Mouse (Mus musculus) spleen, postnatal 4 days (tissue): ENCODE measurements around the gene Ambra1.
"Not testable (repeated sequence)": the region's sequence is repeated elsewhere in the genome, so short reads cannot be mapped to it uniquely, and the experiment has no call there.

ENCODE experiments used
- DNase-seq, 2 experiments: peaks; one replicate each; pipeline ENCODE4 v3.0.0; 2022; ENCODE audit warnings: low spot score in 2 of 2

The Ambra1 gene

DNA sequence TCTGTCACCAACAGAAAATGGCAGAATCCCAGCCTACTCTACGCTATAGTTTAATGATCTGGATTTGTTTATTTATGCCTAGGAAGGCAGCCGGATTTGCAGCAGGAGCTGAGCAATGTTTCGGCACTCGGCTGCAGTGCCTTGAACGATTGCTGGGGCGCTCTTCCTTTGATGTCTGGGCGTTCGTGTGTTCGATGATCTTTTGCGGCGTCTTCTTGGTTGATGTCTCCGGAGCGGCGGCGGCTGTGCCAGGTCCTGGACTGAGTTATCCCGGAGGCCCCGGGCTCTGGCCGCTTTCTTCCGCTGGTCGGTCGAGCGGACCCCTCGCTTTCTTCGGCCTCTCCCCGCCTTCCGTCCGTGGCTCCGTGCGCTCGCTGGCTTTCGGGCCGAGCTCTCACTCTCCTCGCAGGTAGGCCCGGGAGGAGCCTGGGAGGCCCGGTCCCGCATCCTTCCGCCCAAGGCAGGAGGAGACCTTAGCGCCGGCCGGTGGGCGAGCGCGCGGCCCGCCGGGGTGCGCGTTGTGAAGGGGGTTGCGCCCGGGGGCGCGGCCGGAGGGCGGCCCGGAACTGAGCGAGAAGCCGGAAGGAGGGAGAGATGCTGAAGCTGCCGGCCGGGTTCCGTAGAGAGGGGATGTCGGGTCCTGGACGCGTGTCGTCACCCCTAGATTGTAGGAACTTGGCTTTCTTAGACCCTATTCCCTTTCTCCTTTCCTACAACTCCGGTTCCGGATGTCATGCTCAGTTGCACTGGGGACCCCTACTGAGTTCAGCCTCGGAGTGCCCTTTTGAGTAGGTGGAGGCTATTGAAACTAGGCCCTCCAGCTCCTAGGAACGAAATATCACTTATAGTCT lies at the start of gene Ambra1:
Ambra1 (plus strand) TSS at position 164 of the 851 bp plus-strand sequence.
- peak; percentile 81 to 88 for DNase-seq

GRCm38 (mm10) chr2:91682850-91683249 lies 47.1 kb upstream of the Ambra1 start:
- DNase-seq = no peak

DNA sequence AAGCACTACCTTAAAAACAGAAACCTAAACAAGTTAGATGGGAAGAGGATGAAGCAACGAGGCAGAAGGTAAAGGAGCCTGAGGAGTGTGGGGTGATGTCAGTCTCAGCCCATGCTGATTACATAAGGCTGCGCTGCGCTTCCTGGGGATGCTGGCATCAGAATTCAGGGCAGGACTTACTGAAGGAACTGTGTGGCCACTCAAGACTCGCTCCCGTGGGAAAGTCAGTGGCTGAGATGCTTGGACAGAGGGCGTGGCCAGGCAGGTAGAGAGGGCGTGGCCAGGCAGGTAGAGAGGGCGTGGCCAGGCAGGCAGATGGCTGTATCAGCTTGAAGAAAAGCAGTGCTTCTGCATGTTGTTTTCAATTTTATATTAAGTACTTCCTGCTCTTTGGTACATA lies 46.0 kb upstream of the Ambra1 start:
- DNase-seq = no peak

DNA sequence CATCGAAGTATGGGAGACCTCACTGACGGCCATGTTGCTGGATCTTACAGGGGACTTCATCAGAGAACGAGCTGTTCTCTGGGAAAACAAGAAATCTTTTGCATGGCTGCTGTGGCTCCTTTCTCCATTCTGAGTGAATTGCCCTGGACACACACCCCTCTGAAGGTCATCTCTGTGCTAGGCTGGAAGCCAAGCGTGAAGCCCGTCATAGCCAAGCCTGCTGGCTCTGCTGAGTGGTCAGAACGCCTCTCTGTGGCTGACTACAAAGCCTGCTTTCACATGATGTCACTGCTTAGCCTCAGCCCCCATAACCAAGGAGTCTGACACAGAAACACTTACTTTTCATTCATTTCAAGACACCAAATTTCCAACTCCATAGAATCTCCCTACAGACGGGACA lies 40.5 kb upstream of the Ambra1 start:
- no peak for DNase-seq

GRCm38 (mm10) chr2:91695436-91696224 lies 34.3 kb upstream of the Ambra1 start:
- no peak for DNase-seq

DNA sequence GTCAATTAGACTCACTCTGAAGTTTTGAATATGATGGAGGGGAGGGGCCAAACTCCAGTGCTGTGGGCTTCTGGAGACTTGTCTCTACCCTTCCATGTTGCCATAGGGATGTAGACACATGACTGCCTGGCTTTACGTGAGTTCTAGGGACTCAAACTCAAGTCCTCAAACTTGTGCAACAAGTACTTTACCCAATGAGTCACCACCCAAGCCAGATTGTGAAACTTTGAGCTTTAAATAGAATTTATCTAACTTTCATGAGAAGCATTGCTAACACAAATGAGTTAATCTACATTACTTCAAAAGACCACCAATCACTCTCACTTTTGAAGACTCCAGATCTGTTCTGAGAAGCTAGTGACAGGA lies 33.7 kb upstream of the Ambra1 start:
- DNase-seq = no peak

GRCm38 (mm10) chr2:91699225-91699624 lies 30.7 kb upstream of the Ambra1 start:
- DNase-seq = no peak

- DNase-seq = no peak
These were observed 28.6 kb upstream of the Ambra1 start for GRCm38 (mm10) chr2:91701366-91701765.

GRCm38 (mm10) chr2:91705736-91706135 lies 24.2 kb upstream of the Ambra1 start:
- no peak for DNase-seq

DNA sequence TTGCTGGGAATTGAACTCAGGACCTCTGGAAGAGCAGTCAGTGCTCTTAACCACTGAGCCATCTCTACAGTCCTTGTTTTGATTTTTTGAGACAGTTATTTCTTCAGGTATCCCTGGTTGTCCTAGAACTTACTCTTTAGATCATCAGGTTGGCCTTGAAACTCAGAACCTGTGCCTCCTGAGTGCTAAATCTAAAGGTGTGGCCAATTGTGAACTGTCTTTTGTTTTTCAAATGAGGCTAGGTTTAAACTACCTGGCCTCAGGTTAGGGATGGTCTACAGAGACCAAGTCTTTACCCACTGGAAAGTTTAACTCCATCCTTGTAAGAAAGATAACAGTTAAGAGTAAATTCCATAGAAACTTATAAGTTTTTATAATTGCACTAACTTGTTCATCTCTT lies 23.5 kb upstream of the Ambra1 start:
- no peak for DNase-seq

- DNase-seq = no peak
These were observed 21.6 kb upstream of the Ambra1 start for GRCm38 (mm10) chr2:91708361-91708760.

DNA sequence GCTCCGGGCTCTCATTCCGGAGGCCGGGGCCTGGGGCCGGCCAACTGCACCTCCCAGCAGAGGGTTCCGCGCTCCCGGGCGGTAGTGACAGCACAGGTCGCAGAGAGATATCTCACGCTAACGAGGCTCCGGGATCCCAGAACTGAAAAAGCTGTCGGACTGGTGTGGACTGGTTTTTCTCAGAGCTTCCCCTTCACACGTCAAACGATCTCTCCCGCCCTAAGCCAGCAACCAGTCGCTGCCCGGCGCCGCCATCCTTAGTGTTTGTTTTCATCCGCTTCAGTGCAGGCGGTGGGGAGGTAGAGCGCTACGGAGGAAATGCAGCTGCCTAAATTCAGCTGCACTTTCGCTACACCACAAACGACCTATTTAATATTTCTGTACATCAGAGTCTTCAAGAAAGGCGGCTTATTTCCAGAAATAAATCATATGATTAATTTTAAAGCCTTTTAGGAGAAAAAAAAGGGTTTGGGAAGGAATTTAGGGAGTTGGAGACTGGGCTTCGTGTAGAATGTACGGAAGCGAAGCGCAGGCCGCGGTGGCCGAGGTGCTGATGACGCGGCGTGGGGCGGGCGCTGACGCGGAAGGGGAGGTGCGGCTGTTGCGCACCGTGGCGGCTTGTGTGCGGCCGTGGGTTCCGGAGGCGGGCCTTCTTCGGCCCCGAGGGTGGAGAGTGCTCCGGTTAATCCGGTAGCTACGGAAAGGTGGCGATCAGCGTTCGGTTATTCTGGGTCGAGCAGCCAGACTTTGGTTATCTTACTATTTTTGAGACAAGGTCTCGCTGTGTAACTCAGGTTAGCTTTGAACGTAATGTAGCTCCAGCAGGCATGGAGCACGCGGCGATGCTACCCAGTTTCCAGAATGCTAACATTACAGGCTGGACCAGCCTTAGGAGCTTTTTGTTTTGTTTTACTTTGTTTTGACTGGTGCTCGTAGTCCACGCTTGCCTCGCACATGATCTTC lies 19.4 kb upstream of the Ambra1 start, which contains the start of the genes Atg13 and Harbi1:
Atg13 (minus strand) TSS at position 305 of the 963 bp plus-strand sequence.
Harbi1 (plus strand) TSS at position 581 of the 963 bp plus-strand sequence.
- peak; percentile 92 to 97 for DNase-seq

- no peak for DNase-seq
These were observed 18.5 kb upstream of the Ambra1 start for GRCm38 (mm10) chr2:91711256-91711925.

DNA sequence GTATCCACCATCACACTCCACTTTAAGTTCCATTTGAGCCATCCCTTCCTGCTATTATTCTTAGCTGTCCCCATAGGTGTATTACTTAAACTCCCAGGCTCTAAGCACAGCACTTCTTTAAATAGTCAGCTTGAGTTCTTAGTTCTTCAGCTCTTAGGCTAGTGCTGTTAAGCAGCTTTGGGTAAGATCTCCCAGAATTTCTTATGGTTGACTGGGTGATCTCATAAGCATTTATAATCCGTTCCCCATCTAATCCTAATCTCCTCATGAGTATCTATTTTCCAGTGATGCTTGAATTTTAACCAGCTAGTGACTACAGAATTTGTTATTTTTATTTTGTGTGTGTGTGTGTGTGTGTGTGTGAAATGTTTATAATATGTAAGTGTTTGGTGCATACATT lies 15.0 kb upstream of the Ambra1 start:
- no peak for DNase-seq

DNA sequence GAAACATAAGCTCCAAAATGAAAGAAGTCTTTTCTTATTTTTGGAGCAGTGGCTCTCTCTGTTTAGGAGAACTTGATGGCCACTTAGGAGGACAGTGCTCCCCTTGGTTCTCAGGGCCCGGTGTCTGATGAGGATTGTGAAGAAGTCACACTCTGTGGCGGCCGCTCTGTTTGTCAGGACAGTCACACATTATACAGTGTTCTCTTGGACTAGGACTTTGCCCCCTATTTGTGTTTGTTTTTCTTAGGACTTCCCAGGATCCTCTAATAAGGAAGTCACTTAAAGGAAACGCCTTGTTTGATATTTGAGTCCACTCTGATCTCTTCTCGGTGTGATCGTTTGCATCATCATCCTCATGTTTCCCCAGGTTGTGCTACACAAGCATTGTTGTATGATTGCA lies 11.7 kb upstream of the Ambra1 start:
- DNase-seq = no peak

- no peak for DNase-seq
These were observed 6.6 kb upstream of the Ambra1 start for GRCm38 (mm10) chr2:91723382-91723781.

DNA sequence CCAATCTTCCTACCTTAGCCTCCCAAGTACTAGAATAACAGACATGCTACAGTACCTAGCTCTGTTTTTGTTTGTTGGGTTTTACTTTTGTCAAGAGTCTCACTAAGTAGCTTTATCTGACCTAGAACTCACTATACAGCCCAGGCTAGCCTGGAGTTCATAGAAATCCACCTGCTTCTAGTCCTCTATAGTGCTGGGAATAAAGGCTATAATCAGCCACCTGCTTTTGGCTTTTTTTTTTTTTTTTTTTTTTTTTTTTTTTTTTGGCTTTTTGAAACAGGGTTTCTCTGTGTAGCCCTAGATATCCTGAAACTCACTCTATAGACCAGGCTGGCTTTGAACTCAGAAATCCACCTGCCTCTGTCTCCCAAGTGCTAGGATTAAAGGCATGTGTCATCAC lies 6.0 kb upstream of the Ambra1 start:
- DNase-seq = no peak

GRCm38 (mm10) chr2:91724716-91725115 lies 5.2 kb upstream of the Ambra1 start:
- no peak for DNase-seq

GRCm38 (mm10) chr2:91725476-91725875 lies 4.5 kb upstream of the Ambra1 start:
- not testable (repeated sequence) for DNase-seq

GRCm38 (mm10) chr2:91727011-91727410 lies 2.9 kb upstream of the Ambra1 start:
- DNase-seq = no peak

DNA sequence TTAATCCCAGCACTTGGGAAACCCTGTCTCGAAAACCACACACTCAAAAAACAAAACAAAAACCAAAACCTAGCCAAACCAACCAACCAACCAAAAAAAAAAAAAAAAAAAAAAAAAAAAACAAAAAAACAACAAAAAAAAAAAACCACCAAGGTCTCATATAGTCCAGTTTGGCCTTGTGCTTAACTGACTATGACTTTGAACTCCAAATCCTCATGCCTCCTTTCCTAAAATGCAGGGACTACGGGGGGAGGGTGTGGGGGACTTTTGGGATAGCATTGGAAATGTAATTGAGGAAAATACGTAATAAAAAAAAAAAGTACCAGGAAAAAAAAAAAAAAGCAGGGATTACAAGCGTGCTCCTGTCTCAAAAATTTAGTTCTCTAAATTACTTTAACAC lies 363 bp upstream of the Ambra1 start:
- no peak for DNase-seq
